Mouse (Mus musculus): ENCODE measurements at regions not wholly inside any gene's neighbourhood (a gene's known extent, or its start where the extent isn't known, plus 50 kb on each side); places are given as distances from the start of the nearest gene placed in this dataset.

- no peaks in the 10 kb centered on the region for H3K4me1 ChIP-seq (ENCODE audit: control insufficient read depth, insufficient read depth, low read length)
- no peaks in the 10 kb centered on the region for H3K9me3 ChIP-seq (replicated peaks; ENCODE audit: control insufficient read depth, low read length)
- ATAC-seq (no peak), DNase-seq (ENCODE audit: low spot score) (no peak)
- H3K9ac ChIP-seq (ENCODE audit: low read length): no peak overlapping the region
- no peaks in the 10 kb centered on the region for H3K27me3 ChIP-seq (replicated peaks; ENCODE audit: control insufficient read depth, insufficient read depth, low read length)
- H3K27ac ChIP-seq (ENCODE audit: low read depth, low read length): no peak overlapping the region
- no peak overlapping the region for H3K4me2 ChIP-seq (ENCODE audit: low read length)
- no peak overlapping the region for H3K4me3 ChIP-seq (ENCODE audit: low read depth, low read length)
- H3K36me3 ChIP-seq (ENCODE audit: control insufficient read depth, insufficient read depth, low read length): no peaks in the 10 kb centered on the region
These were observed 118.0 kb upstream of the Ufm1 start for GRCm38 (mm10) chr3:53981585-53981984.

GRCm38 (mm10) chr3:53977379-53978080 is 113.9 kb upstream of the Ufm1 start:
- Histone ChIP-seq H3K9me3 (replicated peaks; ENCODE audit: control insufficient read depth, low read length) (no peaks in the 10 kb centered on the region), H3K4me3 (ENCODE audit: low read depth, low read length) (no peak overlapping the region), H3K27ac (ENCODE audit: low read depth, low read length) (no peak overlapping the region), H3K36me3 (ENCODE audit: control insufficient read depth, insufficient read depth, low read length) (no peaks in the 10 kb centered on the region), H3K4me2 (ENCODE audit: low read length) (no peak overlapping the region), H3K4me1 (ENCODE audit: control insufficient read depth, insufficient read depth, low read length) (no peaks in the 10 kb centered on the region), H3K27me3 (replicated peaks; ENCODE audit: control insufficient read depth, insufficient read depth, low read length) (no peaks in the 10 kb centered on the region), H3K9ac (ENCODE audit: low read length) (no peak overlapping the region)
- DNase-seq (ENCODE audit: low spot score) (no peak), ATAC-seq (no peak)
- WGBS: 88% methylated on average over 5 of the region's 5 CpGs

- no peaks in the 10 kb centered on the region for H3K36me3 ChIP-seq (ENCODE audit: control insufficient read depth, insufficient read depth, low read length)
- 32% methylated on average over 10 of the region's 10 CpGs for WGBS
- H3K27me3 ChIP-seq (replicated peaks; ENCODE audit: control insufficient read depth, insufficient read depth, low read length): no peaks in the 10 kb centered on the region
- H3K9ac ChIP-seq (ENCODE audit: low read length): no peak overlapping the region
- no peaks in the 10 kb centered on the region for H3K9me3 ChIP-seq (replicated peaks; ENCODE audit: control insufficient read depth, low read length)
- DNase-seq (ENCODE audit: low spot score) (peak; percentile 49), ATAC-seq (peak; percentile 58; the same call in 1 of the 2 replicates)
- no peaks in the 10 kb centered on the region for H3K4me1 ChIP-seq (ENCODE audit: control insufficient read depth, insufficient read depth, low read length)
- no peak overlapping the region for H3K27ac ChIP-seq (ENCODE audit: low read depth, low read length)
- no peak overlapping the region for H3K4me2 ChIP-seq (ENCODE audit: low read length)
- H3K4me3 ChIP-seq (ENCODE audit: low read depth, low read length): no peak overlapping the region
These were observed 111.4 kb upstream of the Ufm1 start for GRCm38 (mm10) chr3:53974905-53975551.

GRCm38 (mm10) chr3:53969000-53969641 is 105.5 kb upstream of the Ufm1 start:
- H3K27ac ChIP-seq (ENCODE audit: low read depth, low read length): no peak overlapping the region
- ATAC-seq: peak; percentile 67; the same call in 1 of the 2 replicates
- no peak overlapping the region for H3K9ac ChIP-seq (ENCODE audit: low read length)
- H3K4me1 ChIP-seq (ENCODE audit: control insufficient read depth, insufficient read depth, low read length): no peaks in the 10 kb centered on the region
- peak; percentile 62 for DNase-seq (ENCODE audit: low spot score)
- WGBS: 45% methylated on average over 5 of the region's 5 CpGs
- H3K36me3 ChIP-seq (ENCODE audit: control insufficient read depth, insufficient read depth, low read length): no peaks in the 10 kb centered on the region
- no peak overlapping the region for H3K4me2 ChIP-seq (ENCODE audit: low read length)
- H3K27me3 ChIP-seq (replicated peaks; ENCODE audit: control insufficient read depth, insufficient read depth, low read length): no peaks in the 10 kb centered on the region
- no peaks in the 10 kb centered on the region for H3K9me3 ChIP-seq (replicated peaks; ENCODE audit: control insufficient read depth, low read length)
- no peak overlapping the region for H3K4me3 ChIP-seq (ENCODE audit: low read depth, low read length)

GRCm38 (mm10) chr3:53965142-53965541 is 101.5 kb upstream of the Ufm1 start:
- WGBS: 73% methylated on average over 5 of the region's 5 CpGs
- H3K36me3 ChIP-seq (ENCODE audit: control insufficient read depth, insufficient read depth, low read length): no peaks in the 10 kb centered on the region
- H3K4me3 ChIP-seq (ENCODE audit: low read depth, low read length): no peak overlapping the region
- H3K4me2 ChIP-seq (ENCODE audit: low read length): no peak overlapping the region
- no peaks in the 10 kb centered on the region for H3K9me3 ChIP-seq (replicated peaks; ENCODE audit: control insufficient read depth, low read length)
- H3K27me3 ChIP-seq (replicated peaks; ENCODE audit: control insufficient read depth, insufficient read depth, low read length): no peaks in the 10 kb centered on the region
- DNase-seq (ENCODE audit: low spot score) (no peak), ATAC-seq (no peak)
- no peaks in the 10 kb centered on the region for H3K4me1 ChIP-seq (ENCODE audit: control insufficient read depth, insufficient read depth, low read length)
- no peak overlapping the region for H3K27ac ChIP-seq (ENCODE audit: low read depth, low read length)
- no peak overlapping the region for H3K9ac ChIP-seq (ENCODE audit: low read length)

- no peak overlapping the region for H3K9ac ChIP-seq (ENCODE audit: low read length)
- H3K27ac ChIP-seq (ENCODE audit: low read depth, low read length): no peak overlapping the region
- no peak overlapping the region for H3K4me2 ChIP-seq (ENCODE audit: low read length)
- no peaks in the 10 kb centered on the region for H3K9me3 ChIP-seq (replicated peaks; ENCODE audit: control insufficient read depth, low read length)
- no peak for ATAC-seq
- no peaks in the 10 kb centered on the region for H3K27me3 ChIP-seq (replicated peaks; ENCODE audit: control insufficient read depth, insufficient read depth, low read length)
- no peaks in the 10 kb centered on the region for H3K4me1 ChIP-seq (ENCODE audit: control insufficient read depth, insufficient read depth, low read length)
- no peak for DNase-seq (ENCODE audit: low spot score)
- no peaks in the 10 kb centered on the region for H3K36me3 ChIP-seq (ENCODE audit: control insufficient read depth, insufficient read depth, low read length)
- WGBS: 86% methylated on average over 2 of the region's 2 CpGs
- no peak overlapping the region for H3K4me3 ChIP-seq (ENCODE audit: low read depth, low read length)
These were observed 90.2 kb upstream of the Ufm1 start for GRCm38 (mm10) chr3:53953801-53954200.

GRCm38 (mm10) chr3:53939684-53940189 is 76.1 kb upstream of the Ufm1 start:
- no peak for DNase-seq (ENCODE audit: low spot score)
- no peaks in the 10 kb centered on the region for H3K36me3 ChIP-seq (ENCODE audit: control insufficient read depth, insufficient read depth, low read length)
- no peak overlapping the region for H3K9ac ChIP-seq (ENCODE audit: low read length)
- H3K4me3 ChIP-seq (ENCODE audit: low read depth, low read length): no peak overlapping the region
- no peaks in the 10 kb centered on the region for H3K9me3 ChIP-seq (replicated peaks; ENCODE audit: control insufficient read depth, low read length)
- no peak overlapping the region for H3K4me2 ChIP-seq (ENCODE audit: low read length)
- no peaks in the 10 kb centered on the region for H3K4me1 ChIP-seq (ENCODE audit: control insufficient read depth, insufficient read depth, low read length)
- no peaks in the 10 kb centered on the region for H3K27me3 ChIP-seq (replicated peaks; ENCODE audit: control insufficient read depth, insufficient read depth, low read length)
- 90% methylated on average over 3 of the region's 3 CpGs for WGBS
- no peak overlapping the region for H3K27ac ChIP-seq (ENCODE audit: low read depth, low read length)
- ATAC-seq: no peak

GRCm38 (mm10) chr3:53931745-53932144 is 68.1 kb upstream of the Ufm1 start:
- DNase-seq (ENCODE audit: low spot score) (no peak), ATAC-seq (no peak)
- H3K4me1 ChIP-seq (ENCODE audit: control insufficient read depth, insufficient read depth, low read length): no peaks in the 10 kb centered on the region
- 77% methylated on average over 6 of the region's 6 CpGs for WGBS
- H3K4me3 ChIP-seq (ENCODE audit: low read depth, low read length): no peak overlapping the region
- H3K27ac ChIP-seq (ENCODE audit: low read depth, low read length): no peak overlapping the region
- no peaks in the 10 kb centered on the region for H3K9me3 ChIP-seq (replicated peaks; ENCODE audit: control insufficient read depth, low read length)
- H3K9ac ChIP-seq (ENCODE audit: low read length): no peak overlapping the region
- H3K4me2 ChIP-seq (ENCODE audit: low read length): no peak overlapping the region
- H3K27me3 ChIP-seq (replicated peaks; ENCODE audit: control insufficient read depth, insufficient read depth, low read length): no peaks in the 10 kb centered on the region
- no peaks in the 10 kb centered on the region for H3K36me3 ChIP-seq (ENCODE audit: control insufficient read depth, insufficient read depth, low read length)

- no peak overlapping the region for H3K27ac ChIP-seq (ENCODE audit: low read depth, low read length)
- WGBS: 93% methylated on average over 2 of the region's 2 CpGs
- H3K36me3 ChIP-seq (ENCODE audit: control insufficient read depth, insufficient read depth, low read length): no peaks in the 10 kb centered on the region
- no peaks in the 10 kb centered on the region for H3K9me3 ChIP-seq (replicated peaks; ENCODE audit: control insufficient read depth, low read length)
- H3K9ac ChIP-seq (ENCODE audit: low read length): no peak overlapping the region
- ATAC-seq: no peak
- no peaks in the 10 kb centered on the region for H3K27me3 ChIP-seq (replicated peaks; ENCODE audit: control insufficient read depth, insufficient read depth, low read length)
- no peak overlapping the region for H3K4me3 ChIP-seq (ENCODE audit: low read depth, low read length)
- no peak overlapping the region for H3K4me2 ChIP-seq (ENCODE audit: low read length)
- DNase-seq (ENCODE audit: low spot score): peak; percentile 2
- no peaks in the 10 kb centered on the region for H3K4me1 ChIP-seq (ENCODE audit: control insufficient read depth, insufficient read depth, low read length)
These were observed 56.3 kb upstream of the Ufm1 start for GRCm38 (mm10) chr3:53919941-53920340.

All from forebrain, embryonic 14.5 days (tissue).